Mouse (Mus musculus): ENCODE results near the gene Tmem131.

- TF ChIP-seq CTCF (IDR thresholded peaks at IDR 0.05; ENCODE audit: control insufficient read depth, insufficient read depth, low read length) (no peak), POLR2A (IDR thresholded peaks at IDR 0.05; ENCODE audit: borderline replicate concordance, control insufficient read depth, low read depth, low read length) (no peak)
Measured at GRCm38 (mm10) chr1:36770998-36771397, 172.5 kb downstream of the Tmem131 start.
